Mouse (Mus musculus) G1E (cell line): ENCODE results near the gene Lilrb4a. TPM values are rescaled to one million over a fixed set of nuclear protein-coding genes. Genes with fewer than 3 reads are reported as not detected.

Source experiments
- ATAC-seq: 2 replicates; pipeline ENCODE4 v1.8.0; 2016; ENCODE audit warnings: mild to moderate bottlenecking; ENCODE audit not compliant: insufficient number of reproducible peaks, poor library complexity, low FRiP score, severe bottlenecking; ENCODE audit errors: extremely low read depth
- DNase-seq: peaks from one replicate; pipeline ENCODE4 v3.0.0; 2012; ENCODE audit warnings: low spot score
- H3K27me3 ChIP-seq: 2 replicates; pipeline ENCODE4 v1.6.1; 2012; ENCODE audit warnings: mild to moderate bottlenecking, low read length, inconsistent platforms; ENCODE audit not compliant: insufficient read depth
- H3K36me3 ChIP-seq: replicated peaks from 2 replicates; pipeline ENCODE3; 2012; ENCODE audit warnings: mild to moderate bottlenecking, inconsistent platforms
- H3K4me1 ChIP-seq: 2 replicates; pipeline ENCODE4 v1.6.1; 2012; ENCODE audit warnings: low read depth, low read length, inconsistent platforms, mixed read lengths; ENCODE audit not compliant: insufficient read depth
- H3K4me3 ChIP-seq: 2 replicates; pipeline ENCODE4 v1.5.1; 2012; ENCODE audit warnings: low read depth, mild to moderate bottlenecking, inconsistent platforms, low read length, moderate library complexity, mixed read lengths
- H3K9me3 ChIP-seq: replicated peaks from 2 replicates; pipeline ENCODE4 v1.6.1; 2012; ENCODE audit warnings: inconsistent platforms
- CTCF ChIP-seq: IDR thresholded peaks from 2 replicates; pipeline ENCODE4 v1.5.1; 2012; ENCODE audit warnings: low read depth, low read length, inconsistent platforms, mixed read lengths
- GATA1 ChIP-seq: IDR thresholded peaks from 2 replicates; pipeline ENCODE4 v1.6.1; 2012; ENCODE audit warnings: borderline replicate concordance, low read length, inconsistent platforms, mixed read lengths
- GATA2 ChIP-seq: IDR thresholded peaks from 2 replicates; pipeline ENCODE4 v1.6.1; 2012; ENCODE audit warnings: low read depth, low read length, inconsistent platforms, borderline replicate concordance
- POLR2AphosphoS5 ChIP-seq: IDR thresholded peaks from 2 replicates; pipeline ENCODE4 v1.6.1; 2012; ENCODE audit warnings: low read depth, low read length, inconsistent platforms; ENCODE audit not compliant: insufficient replicate concordance
- TAL1 ChIP-seq: conservative IDR thresholded peaks from 2 replicates; pipeline ENCODE4 v1.6.1; 2012; ENCODE audit warnings: low read depth, low read length, inconsistent platforms, mixed read lengths
- polyA plus RNA-seq: library from polyadenylated mRNA; stranded (reverse); fragments of >175 nt; gene quantifications from 2 replicates; pipeline ENCODE4 v1.2.3, GENCODE M21; 2012
- total RNA-seq, 2 experiments: library from RNA; stranded (forward) in 1 of 2; stranded (reverse) in 1 of 2; fragments of 200-1000 nt in 1 of 2; fragments of >200 nt in 1 of 2; fragmentation: Nextera tagmentation in 1 of 2; gene quantifications; 2 replicates each; pipeline ENCODE4 v1.2.3; 2014 to 2017

The Lilrb4a gene
- total and polyA plus RNA-seq, 3 experiments: 20.1 TPM; not detected in 2

GRCm38 (mm10) chr10:51520021-51520420, 29.3 kb downstream of the Lilrb4a start:
- H3K4me1 ChIP-seq: no peaks in the 10 kb centered on the region
- no peak for DNase-seq
- H3K4me3 ChIP-seq: no peak overlapping the region
- no peak for TF ChIP-seq POLR2AphosphoS5
- no peak for ATAC-seq
- H3K27me3 ChIP-seq: no peaks in the 10 kb centered on the region
- H3K36me3 ChIP-seq: no peaks in the 10 kb centered on the region
- H3K9me3 ChIP-seq: no peaks in the 10 kb centered on the region

- Histone ChIP-seq H3K27me3 (no peaks in the 10 kb centered on the region), H3K36me3 (no peaks in the 10 kb centered on the region), H3K9me3 (no peaks in the 10 kb centered on the region), H3K4me1 (no peaks in the 10 kb centered on the region), H3K4me3 (no peak overlapping the region)
- DNase-seq (no peak), ATAC-seq (no peak)
- TF ChIP-seq GATA1: no peak
- no peak for TF ChIP-seq CTCF
- TF ChIP-seq GATA2: no peak
- TF ChIP-seq TAL1: no peak
- no peak for TF ChIP-seq POLR2AphosphoS5
Observed at GRCm38 (mm10) chr10:51521453-51521852, 30.7 kb downstream of the Lilrb4a start.

- no peaks in the 10 kb centered on the region for H3K9me3 ChIP-seq
- no peak for TF ChIP-seq TAL1
- TF ChIP-seq POLR2AphosphoS5: no peak
- TF ChIP-seq GATA1: no peak
- TF ChIP-seq CTCF: no peak
- TF ChIP-seq GATA2: no peak
- no peaks in the 10 kb centered on the region for H3K4me1 ChIP-seq
- no peaks in the 10 kb centered on the region for H3K27me3 ChIP-seq
- ATAC-seq (no peak), DNase-seq (no peak)
- H3K4me3 ChIP-seq: no peak overlapping the region
- no peaks in the 10 kb centered on the region for H3K36me3 ChIP-seq
Observed at GRCm38 (mm10) chr10:51526090-51526489, 35.3 kb downstream of the Lilrb4a start.

- H3K4me1 ChIP-seq: no peaks in the 10 kb centered on the region
- H3K4me3 ChIP-seq: no peak overlapping the region
- no peak for ATAC-seq
- no peaks in the 10 kb centered on the region for H3K27me3 ChIP-seq
- no peaks in the 10 kb centered on the region for H3K36me3 ChIP-seq
- no peaks in the 10 kb centered on the region for H3K9me3 ChIP-seq
- no peak for TF ChIP-seq POLR2AphosphoS5
- no peak for TF ChIP-seq TAL1
- TF ChIP-seq GATA1: no peak
- no peak for TF ChIP-seq GATA2
- no peak for DNase-seq
Observed at GRCm38 (mm10) chr10:51526633-51527032, 35.9 kb downstream of the Lilrb4a start.

GRCm38 (mm10) chr10:51528840-51529434, 38.2 kb downstream of the Lilrb4a start:
- no peak for DNase-seq
- no peaks in the 10 kb centered on the region for H3K4me1 ChIP-seq
- ATAC-seq: no peak
- H3K4me3 ChIP-seq: no peak overlapping the region
- TF ChIP-seq CTCF: no peak
- TF ChIP-seq TAL1: no peak
- TF ChIP-seq POLR2AphosphoS5: no peak
- no peak for TF ChIP-seq GATA1
- TF ChIP-seq GATA2: no peak
- H3K9me3 ChIP-seq: no peaks in the 10 kb centered on the region
- no peaks in the 10 kb centered on the region for H3K27me3 ChIP-seq
- H3K36me3 ChIP-seq: no peaks in the 10 kb centered on the region

- Histone ChIP-seq H3K27me3 (no peaks in the 10 kb centered on the region), H3K36me3 (no peaks in the 10 kb centered on the region), H3K4me3 (no peak overlapping the region), H3K4me1 (no peaks in the 10 kb centered on the region), H3K9me3 (no peaks in the 10 kb centered on the region)
- ATAC-seq (no peak), DNase-seq (no peak)
- TF ChIP-seq GATA1: no peak
- TF ChIP-seq CTCF: no peak
- no peak for TF ChIP-seq TAL1
- TF ChIP-seq POLR2AphosphoS5: no peak
- TF ChIP-seq GATA2: no peak
Observed at GRCm38 (mm10) chr10:51529497-51529896, 38.7 kb downstream of the Lilrb4a start.
